Mouse (Mus musculus): ENCODE data around the gene Acer3.

Acer3 gene

DNA sequence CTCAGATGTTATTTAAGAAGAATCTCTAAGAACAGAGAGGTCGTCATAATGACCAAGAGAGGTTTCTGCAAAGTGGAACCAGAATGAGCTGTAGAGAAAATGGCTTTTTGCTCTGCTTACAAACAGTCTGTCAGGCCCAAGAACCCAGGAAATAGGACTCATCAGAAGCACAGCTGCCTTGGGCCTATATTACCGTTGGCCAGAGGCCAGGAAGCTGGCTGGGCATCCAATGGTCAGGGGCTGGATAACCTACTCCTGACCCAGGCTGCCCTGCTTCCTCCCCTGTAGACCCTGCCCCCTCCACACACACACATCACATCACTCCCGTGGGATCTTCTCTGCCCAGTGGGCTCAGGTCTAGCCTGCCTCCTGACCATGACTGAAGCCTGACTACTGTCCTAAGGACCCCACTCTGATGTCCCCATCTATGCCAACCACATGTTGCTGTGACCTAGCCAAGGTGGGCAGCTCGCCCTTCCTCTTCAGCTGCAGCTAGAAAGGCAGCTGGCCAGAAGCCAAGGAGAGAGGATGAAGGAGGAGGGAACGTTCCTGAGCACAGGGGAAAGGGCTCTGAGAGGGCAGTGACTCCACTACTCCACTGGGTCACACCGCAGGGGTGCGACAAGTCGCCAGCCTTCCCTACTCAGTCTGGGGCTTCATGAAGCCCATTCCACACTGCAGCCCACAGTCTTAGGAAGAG, 160.8 kb downstream of the Acer3 start:
- no peak for ATAC-seq (ENCODE audit: insufficient number of reproducible peaks, low FRiP score, low TSS enrichment)

DNA sequence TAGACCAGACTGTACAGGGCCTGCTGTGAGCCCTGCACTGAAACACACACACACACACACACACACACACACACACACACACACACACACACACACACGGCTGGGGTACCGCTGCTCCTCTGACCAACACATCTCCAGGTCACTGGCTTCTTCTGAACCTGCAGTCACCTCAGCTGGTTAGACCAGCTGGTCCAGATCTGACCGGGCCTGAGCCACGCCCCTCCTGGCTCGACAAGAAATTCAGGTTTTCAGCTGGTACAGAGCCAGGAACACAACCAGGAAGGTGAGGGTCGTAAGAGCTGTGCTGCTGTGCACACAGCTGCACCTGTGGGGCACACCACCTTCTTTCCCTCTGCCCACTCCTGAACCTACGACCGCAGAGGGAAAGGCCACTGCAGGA, 162.5 kb downstream of the Acer3 start:
- ATAC-seq (ENCODE audit: insufficient number of reproducible peaks, low FRiP score, low TSS enrichment): no peak

DNA sequence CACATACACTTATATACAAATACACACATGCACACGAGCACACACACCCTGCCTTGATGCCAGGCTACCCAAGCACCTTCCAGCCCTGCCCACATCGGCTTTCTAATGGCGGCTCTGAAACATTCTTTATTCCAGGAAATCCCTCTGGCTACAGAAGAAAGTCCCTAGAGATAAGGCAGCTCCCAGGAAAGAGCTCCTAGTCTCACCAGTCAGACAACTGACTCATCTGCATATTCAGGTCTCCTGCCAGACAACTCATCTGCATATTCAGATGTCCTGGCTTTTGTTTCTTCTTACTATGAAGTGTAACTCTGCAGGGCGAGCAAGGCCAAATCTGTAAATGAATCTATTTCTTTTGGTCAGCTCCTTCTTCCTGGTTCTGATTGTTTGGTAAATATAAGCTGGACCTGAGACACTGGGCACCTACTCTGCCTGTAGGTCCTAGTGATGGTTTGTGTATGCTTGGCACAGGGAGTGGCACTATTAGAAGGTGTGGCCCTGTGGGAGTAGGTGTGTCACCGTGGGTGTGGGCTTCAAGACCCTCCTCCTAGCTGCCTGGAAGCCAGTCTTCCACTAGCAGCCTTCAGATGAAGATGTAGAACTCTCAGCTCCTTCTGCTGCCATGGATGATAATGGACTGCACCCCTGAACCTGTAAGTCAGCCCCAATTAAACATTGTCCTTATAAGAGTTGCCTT, 163.2 kb downstream of the Acer3 start:
- ATAC-seq (ENCODE audit: insufficient number of reproducible peaks, low FRiP score, low TSS enrichment): no peak

Measured in cerebellum, adult (tissue).